Mouse (Mus musculus) liver, postnatal 0 days (tissue): ENCODE measurements around the gene Cyb5b.

Source experiments
- CTCF ChIP-seq: sonication (generic); IDR thresholded peaks from 2 replicates; pipeline ENCODE4 v1.5.1; 2016; ENCODE audit warnings: antibody characterized with exemption, low read depth
- EP300 ChIP-seq: IDR thresholded peaks from 2 replicates; pipeline ENCODE4 v1.6.1; 2016; ENCODE audit warnings: antibody characterized with exemption, low read depth, mild to moderate bottlenecking

DNA sequence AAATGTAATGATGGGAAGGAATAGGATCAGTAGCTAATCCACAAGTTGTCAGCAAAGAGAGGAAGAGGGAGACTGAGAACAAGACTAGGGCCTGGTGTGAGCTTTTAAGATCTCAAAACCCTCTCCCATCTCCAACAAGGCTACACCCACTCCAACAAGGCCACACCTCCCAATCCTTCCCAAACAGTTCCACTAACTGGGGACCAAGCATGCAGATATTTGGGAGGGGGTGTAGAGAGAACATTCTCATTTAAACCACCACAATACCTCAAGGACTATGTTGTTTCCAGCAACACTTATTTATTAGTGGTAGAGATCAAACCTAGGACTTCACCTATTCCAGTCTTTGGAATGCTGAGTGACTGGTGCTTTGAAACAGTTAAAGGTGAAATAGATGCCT lies 6.4 kb downstream of the Cyb5b start:
- TF ChIP-seq CTCF = no peak
- TF ChIP-seq EP300 = no peak
